Mouse (Mus musculus): ENCODE results near the gene Tenm2. TPM values are rescaled to one million over a fixed set of nuclear protein-coding genes. Genes with fewer than 3 reads are reported as not detected.
A peak's percentile ranks its signal among the peaks of the same experiment; 100 is the strongest.

Gene Tenm2
- polyA plus RNA-seq, 1 experiment from 2014 or later: 2.8 TPM

GRCm38 (mm10) chr11:36013179-36013578 is 1222.6 kb downstream of the Tenm2 start:
- WGBS: 76% methylated on average over 4 of the region's 4 CpGs
- Histone ChIP-seq H3K27me3 (ENCODE audit: control insufficient read depth, insufficient read depth, low read length) (no peaks in the 10 kb centered on the region), H3K9ac (replicated peaks; ENCODE audit: low read depth, low read length) (no peak overlapping the region), H3K4me1 (ENCODE audit: control insufficient read depth, insufficient read depth, low read length) (no peaks in the 10 kb centered on the region), H3K9me3 (ENCODE audit: control insufficient read depth, low read depth, low read length) (no peaks in the 10 kb centered on the region), H3K27ac (ENCODE audit: low read length) (no peak overlapping the region), H3K4me2 (replicated peaks; ENCODE audit: low read depth, low read length) (no peak overlapping the region), H3K4me3 (ENCODE audit: low read depth, low read length) (no peak overlapping the region), H3K36me3 (ENCODE audit: control insufficient read depth, insufficient read depth, low read length) (no peaks in the 10 kb centered on the region)
- ATAC-seq (ENCODE audit: insufficient number of reproducible peaks, insufficient read depth, low FRiP score, low read depth): no peak

GRCm38 (mm10) chr11:36009281-36010208 is 1226.2 kb downstream of the Tenm2 start:
- Histone ChIP-seq H3K4me1 (ENCODE audit: control insufficient read depth, insufficient read depth, low read length) (no peaks in the 10 kb centered on the region), H3K27me3 (ENCODE audit: control insufficient read depth, insufficient read depth, low read length) (no peaks in the 10 kb centered on the region), H3K4me3 (ENCODE audit: low read depth, low read length) (no peak overlapping the region), H3K9ac (replicated peaks; ENCODE audit: low read depth, low read length) (no peak overlapping the region), H3K36me3 (ENCODE audit: control insufficient read depth, insufficient read depth, low read length) (no peaks in the 10 kb centered on the region), H3K4me2 (replicated peaks; ENCODE audit: low read depth, low read length) (no peak overlapping the region), H3K9me3 (ENCODE audit: control insufficient read depth, low read depth, low read length) (no peaks in the 10 kb centered on the region), H3K27ac (ENCODE audit: low read length) (no peak overlapping the region)
- no peak for ATAC-seq (ENCODE audit: insufficient number of reproducible peaks, insufficient read depth, low FRiP score, low read depth)
- WGBS: 71% methylated on average over 11 of the region's 11 CpGs

GRCm38 (mm10) chr11:36002900-36003299 is 1232.9 kb downstream of the Tenm2 start:
- Histone ChIP-seq H3K27ac (ENCODE audit: low read length) (no peak overlapping the region), H3K4me3 (ENCODE audit: low read depth, low read length) (no peak overlapping the region), H3K27me3 (ENCODE audit: control insufficient read depth, insufficient read depth, low read length) (no peaks in the 10 kb centered on the region), H3K9ac (replicated peaks; ENCODE audit: low read depth, low read length) (no peak overlapping the region), H3K36me3 (ENCODE audit: control insufficient read depth, insufficient read depth, low read length) (no peaks in the 10 kb centered on the region), H3K4me2 (replicated peaks; ENCODE audit: low read depth, low read length) (no peak overlapping the region), H3K9me3 (ENCODE audit: control insufficient read depth, low read depth, low read length) (no peaks in the 10 kb centered on the region), H3K4me1 (ENCODE audit: control insufficient read depth, insufficient read depth, low read length) (no peaks in the 10 kb centered on the region)
- 56% methylated on average over 4 of the region's 4 CpGs for WGBS
- ATAC-seq (ENCODE audit: insufficient number of reproducible peaks, insufficient read depth, low FRiP score, low read depth): no peak

GRCm38 (mm10) chr11:36001282-36001970 is 1234.3 kb downstream of the Tenm2 start:
- no peak overlapping the region for H3K27ac ChIP-seq (ENCODE audit: low read length)

GRCm38 (mm10) chr11:36000585-36001281 is 1235.0 kb downstream of the Tenm2 start:
- Histone ChIP-seq H3K4me2 (replicated peaks; ENCODE audit: low read depth, low read length) (peak overlapping the region; percentile 38), H3K36me3 (ENCODE audit: control insufficient read depth, insufficient read depth, low read length) (no peaks in the 10 kb centered on the region), H3K4me1 (ENCODE audit: control insufficient read depth, insufficient read depth, low read length) (no peaks in the 10 kb centered on the region), H3K27ac (ENCODE audit: low read length) (no peak overlapping the region), H3K9ac (replicated peaks; ENCODE audit: low read depth, low read length) (no peak overlapping the region), H3K27me3 (ENCODE audit: control insufficient read depth, insufficient read depth, low read length) (no peaks in the 10 kb centered on the region), H3K4me3 (ENCODE audit: low read depth, low read length) (peak overlapping the region; percentile 14; the same call in 1 of the 2 replicates), H3K9me3 (ENCODE audit: control insufficient read depth, low read depth, low read length) (no peaks in the 10 kb centered on the region)
- WGBS: 5% methylated on average over 9 of the region's 10 CpGs
- no peak for ATAC-seq (ENCODE audit: insufficient number of reproducible peaks, insufficient read depth, low FRiP score, low read depth)

More at GRCm38 (mm10) chr11:36001282-36001970, 1234.3 kb downstream of the Tenm2 start:
- no peaks in the 10 kb centered on the region for H3K36me3 ChIP-seq (ENCODE audit: control insufficient read depth, insufficient read depth, low read length)
- peak overlapping the region; percentile 14; the same call in 1 of the 2 replicates for H3K4me3 ChIP-seq (ENCODE audit: low read depth, low read length)
- no peak overlapping the region for H3K9ac ChIP-seq (replicated peaks; ENCODE audit: low read depth, low read length)
- 9% methylated on average over 28 of the region's 28 CpGs for WGBS
- no peaks in the 10 kb centered on the region for H3K9me3 ChIP-seq (ENCODE audit: control insufficient read depth, low read depth, low read length)
- H3K4me2 ChIP-seq (replicated peaks; ENCODE audit: low read depth, low read length): peak overlapping the region; percentile 38
- no peaks in the 10 kb centered on the region for H3K27me3 ChIP-seq (ENCODE audit: control insufficient read depth, insufficient read depth, low read length)
- peak; percentile 85 for ATAC-seq (ENCODE audit: insufficient number of reproducible peaks, insufficient read depth, low FRiP score, low read depth)
- H3K4me1 ChIP-seq (ENCODE audit: control insufficient read depth, insufficient read depth, low read length): no peaks in the 10 kb centered on the region

- H3K36me3 ChIP-seq (ENCODE audit: control insufficient read depth, insufficient read depth, low read length): no peaks in the 10 kb centered on the region
- no peak overlapping the region for H3K4me3 ChIP-seq (ENCODE audit: low read depth, low read length)
- H3K27me3 ChIP-seq (ENCODE audit: control insufficient read depth, insufficient read depth, low read length): no peaks in the 10 kb centered on the region
- H3K9ac ChIP-seq (replicated peaks; ENCODE audit: low read depth, low read length): no peak overlapping the region
- H3K4me1 ChIP-seq (ENCODE audit: control insufficient read depth, insufficient read depth, low read length): no peaks in the 10 kb centered on the region
- H3K4me2 ChIP-seq (replicated peaks; ENCODE audit: low read depth, low read length): no peak overlapping the region
- WGBS: 25% methylated on average over 4 of the region's 4 CpGs
- no peak for ATAC-seq (ENCODE audit: insufficient number of reproducible peaks, insufficient read depth, low FRiP score, low read depth)
- no peak overlapping the region for H3K27ac ChIP-seq (ENCODE audit: low read length)
- H3K9me3 ChIP-seq (ENCODE audit: control insufficient read depth, low read depth, low read length): no peaks in the 10 kb centered on the region
Measured at GRCm38 (mm10) chr11:36000038-36000437, 1235.7 kb downstream of the Tenm2 start.

- Histone ChIP-seq H3K4me1 (ENCODE audit: control insufficient read depth, insufficient read depth, low read length) (no peaks in the 10 kb centered on the region), H3K4me2 (replicated peaks; ENCODE audit: low read depth, low read length) (no peak overlapping the region), H3K9me3 (ENCODE audit: control insufficient read depth, low read depth, low read length) (no peaks in the 10 kb centered on the region), H3K27me3 (ENCODE audit: control insufficient read depth, insufficient read depth, low read length) (no peaks in the 10 kb centered on the region), H3K27ac (ENCODE audit: low read length) (no peak overlapping the region), H3K4me3 (ENCODE audit: low read depth, low read length) (no peak overlapping the region), H3K36me3 (ENCODE audit: control insufficient read depth, insufficient read depth, low read length) (no peaks in the 10 kb centered on the region), H3K9ac (replicated peaks; ENCODE audit: low read depth, low read length) (no peak overlapping the region)
- WGBS: 79% methylated on average over 12 of the region's 12 CpGs
- no peak for ATAC-seq (ENCODE audit: insufficient number of reproducible peaks, insufficient read depth, low FRiP score, low read depth)
Measured at GRCm38 (mm10) chr11:35998048-35998447, 1237.7 kb downstream of the Tenm2 start.

- H3K4me1 ChIP-seq (ENCODE audit: control insufficient read depth, insufficient read depth, low read length): no peaks in the 10 kb centered on the region
- no peak overlapping the region for H3K9ac ChIP-seq (replicated peaks; ENCODE audit: low read depth, low read length)
- no peaks in the 10 kb centered on the region for H3K9me3 ChIP-seq (ENCODE audit: control insufficient read depth, low read depth, low read length)
- H3K27me3 ChIP-seq (ENCODE audit: control insufficient read depth, insufficient read depth, low read length): no peaks in the 10 kb centered on the region
- no peak overlapping the region for H3K4me2 ChIP-seq (replicated peaks; ENCODE audit: low read depth, low read length)
- no peak for ATAC-seq (ENCODE audit: insufficient number of reproducible peaks, insufficient read depth, low FRiP score, low read depth)
- no peaks in the 10 kb centered on the region for H3K36me3 ChIP-seq (ENCODE audit: control insufficient read depth, insufficient read depth, low read length)
- H3K27ac ChIP-seq (ENCODE audit: low read length): no peak overlapping the region
- H3K4me3 ChIP-seq (ENCODE audit: low read depth, low read length): no peak overlapping the region
Measured at GRCm38 (mm10) chr11:35995310-35995709, 1240.5 kb downstream of the Tenm2 start.

Measured in stomach, embryonic 14.5 days (tissue).